Mouse (Mus musculus) cerebellum, adult 2 months (tissue): ENCODE measurements around the gene Asf1b.

ENCODE experiments used
- CTCF ChIP-seq: fragments of 200-500 bp; IDR thresholded peaks from 2 replicates; pipeline ENCODE4 v1.5.1; 2011; ENCODE audit warnings: low read depth, mild to moderate bottlenecking, control low read depth, low read length, moderate library complexity, borderline replicate concordance; ENCODE audit not compliant: insufficient read depth
- POLR2A ChIP-seq: fragments of 200-500 bp; IDR thresholded peaks from 2 replicates; pipeline ENCODE4 v1.6.1; 2011; ENCODE audit warnings: low read length, control low read depth, borderline replicate concordance; ENCODE audit not compliant: insufficient read depth

DNA sequence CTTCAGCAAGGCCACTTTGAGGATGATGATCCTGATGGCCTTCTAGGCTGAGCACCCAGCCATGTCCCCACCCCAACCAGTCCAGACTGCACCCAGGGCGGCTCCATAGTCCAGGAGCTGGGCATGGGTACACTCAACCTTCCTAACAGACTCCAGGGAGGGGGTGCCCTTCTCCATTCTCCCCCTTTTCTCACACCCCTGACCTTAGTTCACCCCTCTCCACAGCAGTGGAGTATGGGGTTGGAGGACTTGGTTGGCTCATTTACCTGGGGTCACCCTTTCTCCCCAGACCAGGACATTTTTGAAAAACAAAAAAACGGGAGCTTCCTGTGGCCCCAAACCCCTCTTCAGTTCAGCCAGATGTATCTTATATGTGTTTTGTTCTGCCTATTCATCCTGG is 44.5 kb downstream of the Asf1b start:
- no peak for TF ChIP-seq CTCF
- no peak for TF ChIP-seq POLR2A
